Mouse (Mus musculus): ENCODE results near the gene Ccdc51. TPM values are rescaled to one million over a fixed set of nuclear protein-coding genes. Genes with fewer than 3 reads are reported as not detected.
"Not testable (repeated sequence)": the region's sequence is repeated elsewhere in the genome, so short reads cannot be mapped to it uniquely, and the experiment has no call there.

The Ccdc51 gene
- polyA plus RNA-seq, 1 experiment from 2014 or later: 21.9 TPM

DNA sequence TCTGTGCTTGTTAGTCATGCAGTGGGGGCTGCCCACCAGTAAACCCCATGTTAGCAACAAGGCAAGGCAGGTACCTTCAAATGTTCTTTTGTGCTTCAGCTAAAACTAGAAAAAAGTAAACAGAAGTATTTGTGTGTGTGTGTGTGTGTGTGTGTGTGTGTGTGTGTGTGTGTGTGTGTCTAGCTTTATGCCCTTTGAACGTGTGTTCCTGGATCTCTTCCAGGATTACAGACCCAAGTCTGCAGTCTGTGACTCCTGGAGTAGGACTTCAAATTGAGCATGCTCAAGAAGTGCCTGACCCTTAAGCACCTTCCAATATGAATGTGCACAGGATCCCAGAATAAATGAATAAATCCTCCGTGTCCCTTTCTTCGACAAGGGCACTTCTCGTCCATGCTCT, 44.8 kb downstream of the Ccdc51 start:
- no peak overlapping the region for H3K27ac ChIP-seq (ENCODE audit: low read depth, low read length)
- no peaks in the 10 kb centered on the region for H3K36me3 ChIP-seq (ENCODE audit: control insufficient read depth, insufficient read depth, low read length)
- WGBS: 79% methylated on average over 4 of the region's 4 CpGs
- H3K4me2 ChIP-seq: no peak overlapping the region
- H3K27me3 ChIP-seq (replicated peaks; ENCODE audit: control insufficient read depth, insufficient read depth, low read length): no peaks in the 10 kb centered on the region
- H3K9me3 ChIP-seq (ENCODE audit: control insufficient read depth, low read length): no peaks in the 10 kb centered on the region
- ATAC-seq (replicated peaks; ENCODE audit: low FRiP score): no peak
- H3K9ac ChIP-seq (ENCODE audit: low read depth, low read length): no peak overlapping the region
- H3K4me3 ChIP-seq (ENCODE audit: low read depth, low read length): no peak overlapping the region
- no peaks in the 10 kb centered on the region for H3K4me1 ChIP-seq (replicated peaks; ENCODE audit: control insufficient read depth, insufficient read depth, low read length)
- peak; percentile 23 for DNase-seq (ENCODE audit: low spot score)

DNA sequence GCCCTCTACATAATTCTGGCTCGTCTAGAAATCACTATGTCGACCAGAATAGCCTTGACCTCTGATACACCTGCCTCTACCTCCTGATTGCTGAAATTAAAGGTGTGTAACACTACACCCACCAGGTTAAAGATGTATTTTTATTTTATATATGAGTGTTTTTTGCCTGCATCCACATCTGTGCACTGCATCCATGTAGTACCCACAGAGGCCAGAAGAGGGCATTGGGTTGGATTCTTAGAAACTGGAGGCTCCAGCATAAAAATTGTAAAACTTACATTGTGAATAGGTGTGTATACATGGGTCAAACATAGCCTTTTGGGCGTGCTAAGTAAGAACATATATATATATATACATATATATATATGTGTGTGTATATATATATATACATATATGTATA, 45.9 kb downstream of the Ccdc51 start:
- no peak for DNase-seq (ENCODE audit: low spot score)
- Histone ChIP-seq H3K4me1 (replicated peaks; ENCODE audit: control insufficient read depth, insufficient read depth, low read length) (no peaks in the 10 kb centered on the region), H3K36me3 (ENCODE audit: control insufficient read depth, insufficient read depth, low read length) (no peaks in the 10 kb centered on the region), H3K9ac (ENCODE audit: low read depth, low read length) (no peak overlapping the region), H3K4me2 (no peak overlapping the region), H3K4me3 (ENCODE audit: low read depth, low read length) (no peak overlapping the region), H3K27ac (ENCODE audit: low read depth, low read length) (no peak overlapping the region), H3K27me3 (replicated peaks; ENCODE audit: control insufficient read depth, insufficient read depth, low read length) (no peaks in the 10 kb centered on the region), H3K9me3 (ENCODE audit: control insufficient read depth, low read length) (no peaks in the 10 kb centered on the region)
- ATAC-seq (replicated peaks; ENCODE audit: low FRiP score): no peak
- WGBS: 48% methylated on average over 3 of the region's 3 CpGs

- no peak for DNase-seq (ENCODE audit: low spot score)
- no peaks in the 10 kb centered on the region for H3K27me3 ChIP-seq (replicated peaks; ENCODE audit: control insufficient read depth, insufficient read depth, low read length)
- no peak overlapping the region for H3K27ac ChIP-seq (ENCODE audit: low read depth, low read length)
- no peak overlapping the region for H3K4me3 ChIP-seq (ENCODE audit: low read depth, low read length)
- ATAC-seq (replicated peaks; ENCODE audit: low FRiP score): no peak
- no peaks in the 10 kb centered on the region for H3K36me3 ChIP-seq (ENCODE audit: control insufficient read depth, insufficient read depth, low read length)
- H3K4me2 ChIP-seq: no peak overlapping the region
- WGBS: 85% methylated on average over 5 of the region's 5 CpGs
- H3K4me1 ChIP-seq (replicated peaks; ENCODE audit: control insufficient read depth, insufficient read depth, low read length): no peaks in the 10 kb centered on the region
- no peak overlapping the region for H3K9ac ChIP-seq (ENCODE audit: low read depth, low read length)
- no peaks in the 10 kb centered on the region for H3K9me3 ChIP-seq (ENCODE audit: control insufficient read depth, low read length)
Measured at GRCm38 (mm10) chr9:109130076-109130475, 47.8 kb downstream of the Ccdc51 start.

- H3K4me1 ChIP-seq (replicated peaks; ENCODE audit: control insufficient read depth, insufficient read depth, low read length); H3K27ac ChIP-seq (ENCODE audit: low read depth, low read length); H3K9ac ChIP-seq (ENCODE audit: low read depth, low read length); H3K36me3 ChIP-seq (ENCODE audit: control insufficient read depth, insufficient read depth, low read length); H3K4me2 ChIP-seq; H3K4me3 ChIP-seq (ENCODE audit: low read depth, low read length); H3K27me3 ChIP-seq (replicated peaks; ENCODE audit: control insufficient read depth, insufficient read depth, low read length); H3K9me3 ChIP-seq (ENCODE audit: control insufficient read depth, low read length); DNase-seq (ENCODE audit: low spot score); ATAC-seq (replicated peaks; ENCODE audit: low FRiP score): not testable (repeated sequence)
- 64% methylated on average over 4 of the region's 4 CpGs for WGBS
Measured at GRCm38 (mm10) chr9:109140414-109140813, 58.1 kb downstream of the Ccdc51 start.

Other genes with a start within 250 kb of the Ccdc51 start
- 9.0 and 10.5 TPM in 2 replicates for gene Slc26a6, start 229.2 kb upstream of the Ccdc51 start, polyA plus RNA-seq (2014; fragmentation: Nextera tagmentation; extraction: Ambion mirVana)
- gene Tmem89, start 167.9 kb upstream of the Ccdc51 start, polyA plus RNA-seq (2014; fragmentation: Nextera tagmentation; extraction: Ambion mirVana): not detected in 2 replicates
- 547 and 583 TPM in 2 replicates for gene Uqcrc1, start 145.9 kb upstream of the Ccdc51 start, polyA plus RNA-seq (2014; fragmentation: Nextera tagmentation; extraction: Ambion mirVana)
- 0.16 and 0.69 TPM in 2 replicates for gene Col7a1, start 128.9 kb upstream of the Ccdc51 start, polyA plus RNA-seq (2014; fragmentation: Nextera tagmentation; extraction: Ambion mirVana)
- gene Ucn2, start 96.5 kb upstream of the Ccdc51 start, polyA plus RNA-seq (2014; fragmentation: Nextera tagmentation; extraction: Ambion mirVana): not detected in 2 replicates
- gene Pfkfb4, start 90.7 kb upstream of the Ccdc51 start, polyA plus RNA-seq (2014; fragmentation: Nextera tagmentation; extraction: Ambion mirVana): 7.4 and 9.1 TPM in 2 replicates
- gene Shisa5, start 43.9 kb upstream of the Ccdc51 start, polyA plus RNA-seq (2014; fragmentation: Nextera tagmentation; extraction: Ambion mirVana): 33.7 and 34.3 TPM in 2 replicates
- gene Trex1, start 22.8 kb upstream of the Ccdc51 start, polyA plus RNA-seq (2014; fragmentation: Nextera tagmentation; extraction: Ambion mirVana): 8.9 and 9.7 TPM in 2 replicates
- gene Atrip, start 8.4 kb upstream of the Ccdc51 start, polyA plus RNA-seq (2014; fragmentation: Nextera tagmentation; extraction: Ambion mirVana): 24.3 and 28.9 TPM in 2 replicates
- gene Tma7, start 94 bp downstream of the Ccdc51 start, polyA plus RNA-seq (2014; fragmentation: Nextera tagmentation; extraction: Ambion mirVana): 716 and 742 TPM in 2 replicates
- gene Plxnb1, start 12.9 kb downstream of the Ccdc51 start, polyA plus RNA-seq (2014; fragmentation: Nextera tagmentation; extraction: Ambion mirVana): 5.8 and 7.4 TPM in 2 replicates
- gene Fbxw21, start 79.5 kb downstream of the Ccdc51 start, polyA plus RNA-seq (2014; fragmentation: Nextera tagmentation; extraction: Ambion mirVana): 0.08 TPM in 1 of 2 replicates, not detected in the other
- not detected in 2 replicates for gene Fbxw13, start 113.5 kb downstream of the Ccdc51 start, polyA plus RNA-seq (2014; fragmentation: Nextera tagmentation; extraction: Ambion mirVana)
- gene Fbxw20, start 152.3 kb downstream of the Ccdc51 start, polyA plus RNA-seq (2014; fragmentation: Nextera tagmentation; extraction: Ambion mirVana): not detected in 2 replicates
- not detected in 2 replicates for gene Fbxw14, start 205.2 kb downstream of the Ccdc51 start, polyA plus RNA-seq (2014; fragmentation: Nextera tagmentation; extraction: Ambion mirVana)